ENCODE assay signal across 14 mouse cellular contexts in the genomic region with DNA sequence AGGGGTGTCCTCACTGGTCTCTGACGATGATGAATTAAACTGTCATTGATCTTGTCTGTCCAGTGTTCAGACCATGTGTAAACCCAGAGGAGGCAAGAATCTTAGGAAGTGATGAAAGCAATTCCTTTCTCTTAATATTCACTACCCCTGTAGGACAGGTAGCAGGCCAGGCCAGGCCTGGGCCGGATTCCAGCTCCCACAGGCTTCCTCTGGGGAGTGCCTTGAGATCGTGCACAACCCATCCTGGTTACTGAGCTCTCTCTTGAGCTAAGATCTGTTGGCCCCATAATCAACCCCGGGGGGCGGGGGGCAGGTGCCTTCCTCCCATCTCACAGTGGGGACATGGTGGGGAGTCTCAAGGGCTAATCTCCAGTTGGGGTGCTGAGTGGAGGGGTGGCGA.
"Had no signal": no experiment of that assay in that cellular context is flagged by ENCODE, and none has a peak within 500 bp of the region (broad histone marks: within the 10 kb centered on the region; RNA-seq: fewer than 3 reads in every experiment).

No protein-coding gene starts in this region.

- DNase-seq: lung, adult 18-20 months; lung, embryonic 14.5 days; lung, postnatal 10 days; lung, postnatal 4 days; midbrain, embryonic 14.5 days; retina, postnatal 1 day; right cerebral cortex, adult 18-20 months; right cerebral cortex, postnatal 25 days; right cerebral cortex, postnatal 4 days; spleen, adult 18-20 months; thymus, adult 18-20 months; thymus, postnatal 14 days; thymus, postnatal 36 days had no signal

- ATAC-seq: midbrain, embryonic 16.5 days had no signal
